Mouse (Mus musculus) CH12.LX (cell line): ENCODE measurements around the gene Armc12.
A peak's percentile ranks its signal among the peaks of the same experiment; 100 is the strongest.

Experiments used
- CHD1 ChIP-seq: IDR thresholded peaks from 2 replicates; pipeline ENCODE4 v1.6.1; 2012; ENCODE audit warnings: low read depth, low read length, improper control_type of control experiment, inconsistent platforms
- CTCF ChIP-seq, 2 experiments: IDR thresholded peaks in 1 of 2; conservative IDR thresholded peaks in 1 of 2; 2 replicates each; pipeline ENCODE4 v1.5.1; 2011 to 2012; ENCODE audit warnings: low read depth in 2 of 2, low read length in 2 of 2, improper control_type of control experiment in 1 of 2, inconsistent platforms in 1 of 2, mild to moderate bottlenecking in 1 of 2, moderate library complexity in 1 of 2

DNA sequence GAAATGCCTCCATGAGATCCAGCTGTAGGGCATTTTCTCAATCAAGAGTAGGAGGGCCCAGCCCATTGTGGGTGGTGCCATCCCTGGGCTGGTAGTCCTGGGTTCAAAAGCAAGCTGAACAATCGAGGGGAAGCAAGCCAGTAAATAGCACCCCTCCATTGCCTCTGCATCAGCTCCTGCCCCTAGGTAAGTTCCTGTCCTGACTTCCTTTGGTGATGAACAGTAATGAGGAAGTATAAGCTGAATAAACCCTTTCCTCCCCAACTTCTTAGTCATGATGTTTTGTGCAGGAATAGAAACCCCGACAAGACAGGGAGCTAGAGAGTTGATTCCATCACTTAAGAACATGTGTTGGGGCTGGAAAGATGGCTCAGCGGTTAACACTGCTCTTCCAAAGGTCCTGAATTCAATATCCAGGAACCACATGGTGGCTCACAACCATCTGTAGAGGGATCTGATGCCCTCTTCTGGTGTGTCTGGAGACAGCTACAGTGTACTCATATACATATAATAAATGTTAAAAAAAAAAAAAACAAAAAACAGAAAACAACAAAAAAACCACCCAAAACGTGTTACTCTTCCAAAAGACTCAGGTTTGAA lies 5.7 kb upstream of the Armc12 start:
- peak in 1 of 2 experiments; percentile 27; a peak in 2 of 4 replicates for TF ChIP-seq CTCF (conservative IDR thresholded peaks at IDR 0.05 in 1 of 2, IDR thresholded peaks at IDR 0.05 in 1 of 2; ENCODE audit: low read depth in 2 of 2, low read length in 2 of 2)
- no peak for TF ChIP-seq CHD1
